Mouse (Mus musculus) heart, adult 2 months (tissue): ENCODE results near the gene Ppp6r1.

ENCODE experiments used
- CTCF ChIP-seq: fragments of 200-600 bp; IDR thresholded peaks from 2 replicates; pipeline ENCODE4 v1.8.1; 2022; ENCODE audit warnings: antibody characterized with exemption, mild to moderate bottlenecking, moderate library complexity
- POLR2A ChIP-seq: fragments of 200-500 bp; IDR thresholded peaks from 2 replicates; pipeline ENCODE4 v1.6.1; 2011; ENCODE audit warnings: mild to moderate bottlenecking, low read depth, low read length, control low read depth; ENCODE audit not compliant: insufficient read depth

DNA sequence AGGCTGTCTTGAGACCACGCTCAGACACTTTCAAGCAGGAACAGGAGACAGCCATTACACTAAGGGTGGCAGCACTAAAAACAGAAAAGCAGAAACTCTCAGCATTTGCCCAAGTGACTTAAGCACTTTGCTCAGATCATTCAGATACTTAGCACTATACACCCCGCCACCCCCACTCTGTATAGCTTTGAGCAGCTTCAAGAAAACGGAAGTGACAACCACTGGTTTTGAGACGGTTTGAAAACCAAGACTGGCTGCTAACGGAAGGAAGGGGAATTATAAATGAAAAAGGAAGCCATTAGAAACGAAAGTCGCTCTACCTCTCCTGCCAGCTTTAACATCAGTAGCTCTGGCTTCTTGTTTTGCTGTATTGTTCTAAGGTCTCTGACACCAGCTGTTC, 5.0 kb downstream of the Ppp6r1 start:
- TF ChIP-seq POLR2A = no peak
- no peak for TF ChIP-seq CTCF
